Mouse (Mus musculus) CH12.LX (cell line): ENCODE measurements around the gene Pds5b. TPM values are rescaled to one million over a fixed set of nuclear protein-coding genes. Genes with fewer than 3 reads are reported as not detected.

ENCODE experiments used
- DNase-seq: peaks from one replicate; pipeline ENCODE4 v3.0.0-alpha.2; 2013; ENCODE audit errors: extremely low read depth
- H3K27ac ChIP-seq: 2 replicates; pipeline ENCODE4 v1.5.1; 2012; ENCODE audit warnings: low read depth, mild to moderate bottlenecking, control low read depth, moderate library complexity; ENCODE audit not compliant: insufficient read depth
- H3K27me3 ChIP-seq: replicated peaks from 2 replicates; pipeline ENCODE3; 2012; ENCODE audit warnings: inconsistent platforms
- H3K36me3 ChIP-seq, 2 experiments: replicated peaks in 1 of 2; 2 replicates each; pipeline versions ENCODE3 to v1.6.1; 2012; ENCODE audit warnings: inconsistent platforms in 1 of 2, low read length in 1 of 2, mild to moderate bottlenecking in 1 of 2, mixed read lengths in 1 of 2, moderate library complexity in 1 of 2; ENCODE audit not compliant: control insufficient read depth in 1 of 2, insufficient read depth in 1 of 2
- H3K4me1 ChIP-seq, 2 experiments: 2 replicates each; pipeline ENCODE4 v1.6.1; 2012; ENCODE audit warnings: inconsistent platforms in 1 of 2, moderate library complexity in 1 of 2; ENCODE audit not compliant: insufficient read depth in 2 of 2, control insufficient read depth in 1 of 2
- H3K4me2 ChIP-seq: 2 replicates; pipeline ENCODE4 v1.6.1; 2012; ENCODE audit warnings: low read depth, mild to moderate bottlenecking, control low read depth; ENCODE audit not compliant: poor library complexity, insufficient read depth, severe bottlenecking
- H3K4me3 ChIP-seq, 3 experiments: fragments of 150-350 bp in 1 of 3; sonication (generic) in 1 of 3; replicated peaks in 1 of 3; 2 replicates each; pipeline versions ENCODE3 to v1.5.1; 2011 to 2012; ENCODE audit warnings: low read depth in 2 of 3, low read length in 2 of 3, mild to moderate bottlenecking in 2 of 3, moderate library complexity in 2 of 3, control low read depth in 1 of 3, improper control_type of control experiment in 1 of 3, inconsistent platforms in 1 of 3, mixed read lengths in 1 of 3; ENCODE audit not compliant: poor library complexity in 1 of 3
- H3K79me2 ChIP-seq: replicated peaks from 2 replicates; pipeline ENCODE4 v1.6.1; 2012; ENCODE audit warnings: mild to moderate bottlenecking, moderate library complexity; ENCODE audit not compliant: control insufficient read depth, poor library complexity, insufficient read depth, severe bottlenecking; ENCODE audit errors: extremely low read depth
- H3K9ac ChIP-seq: 2 replicates; pipeline ENCODE4 v1.6.1; 2012; ENCODE audit warnings: low read depth, mild to moderate bottlenecking, control low read depth, moderate library complexity; ENCODE audit not compliant: insufficient read depth
- H3K9me3 ChIP-seq: replicated peaks from 2 replicates; pipeline ENCODE3; 2012; ENCODE audit warnings: low read length, inconsistent platforms, mixed read lengths
- CHD2 ChIP-seq: IDR thresholded peaks from 2 replicates; pipeline ENCODE4 v1.6.1; 2011; ENCODE audit warnings: low read length, improper control_type of control experiment
- CTCF ChIP-seq, 2 experiments: IDR thresholded peaks in 1 of 2; conservative IDR thresholded peaks in 1 of 2; 2 replicates each; pipeline ENCODE4 v1.5.1; 2011 to 2012; ENCODE audit warnings: low read depth in 2 of 2, low read length in 2 of 2, improper control_type of control experiment in 1 of 2, inconsistent platforms in 1 of 2, mild to moderate bottlenecking in 1 of 2, moderate library complexity in 1 of 2
- E2F4 ChIP-seq: IDR thresholded peaks from 2 replicates; pipeline ENCODE4 v1.6.1; 2011; ENCODE audit warnings: low read depth, low read length, improper control_type of control experiment; ENCODE audit not compliant: insufficient replicate concordance
- ETS1 ChIP-seq: conservative IDR thresholded peaks from 2 replicates; pipeline ENCODE4 v1.6.1; 2012; ENCODE audit warnings: low read depth, mild to moderate bottlenecking, inconsistent platforms, low read length, improper control_type of control experiment, moderate library complexity
- JUN ChIP-seq: IDR thresholded peaks from 2 replicates; pipeline ENCODE4 v1.6.1; 2011; ENCODE audit warnings: low read depth, mild to moderate bottlenecking, low read length, improper control_type of control experiment, moderate library complexity; ENCODE audit not compliant: insufficient read depth
- JUND ChIP-seq: conservative IDR thresholded peaks from 2 replicates; pipeline ENCODE4 v1.6.1; 2011; ENCODE audit warnings: low read depth, low read length, improper control_type of control experiment
- KAT2A ChIP-seq: IDR thresholded peaks from 2 replicates; pipeline ENCODE4 v1.6.1; 2012; ENCODE audit warnings: low read length, improper control_type of control experiment, inconsistent platforms; ENCODE audit not compliant: insufficient replicate concordance
- MAX ChIP-seq: IDR thresholded peaks from 2 replicates; pipeline ENCODE4 v1.6.1; 2011; ENCODE audit warnings: low read length, improper control_type of control experiment
- MXI1 ChIP-seq: IDR thresholded peaks from 2 replicates; pipeline ENCODE4 v1.6.1; 2011; ENCODE audit warnings: mild to moderate bottlenecking, low read depth, low read length, improper control_type of control experiment
- MYC ChIP-seq: IDR thresholded peaks from 2 replicates; pipeline ENCODE4 v1.6.1; 2011; ENCODE audit warnings: low read depth, mild to moderate bottlenecking, improper control_type of control experiment, low read length
- POLR2AphosphoS2 ChIP-seq: IDR thresholded peaks from 2 replicates; pipeline ENCODE4 v1.6.1; 2011; ENCODE audit warnings: low read depth, low read length, improper control_type of control experiment
- RAD21 ChIP-seq: IDR thresholded peaks from 2 replicates; pipeline ENCODE4 v1.6.1; 2011; ENCODE audit warnings: low read depth, mild to moderate bottlenecking, low read length, improper control_type of control experiment, moderate library complexity
- RCOR1 ChIP-seq: conservative IDR thresholded peaks from 2 replicates; pipeline ENCODE4 v1.6.1; 2012; ENCODE audit warnings: low read depth, mild to moderate bottlenecking, inconsistent platforms, low read length, improper control_type of control experiment
- SMC3 ChIP-seq: IDR thresholded peaks from 2 replicates; pipeline ENCODE4 v1.6.1; 2011; ENCODE audit warnings: low read depth, low read length, improper control_type of control experiment
- TBP ChIP-seq: conservative IDR thresholded peaks from 2 replicates; pipeline ENCODE4 v1.6.1; 2011; ENCODE audit warnings: low read depth, low read length, improper control_type of control experiment
- UBTF ChIP-seq: IDR thresholded peaks from 2 replicates; pipeline ENCODE4 v1.6.1; 2012; ENCODE audit warnings: low read depth, mild to moderate bottlenecking, inconsistent platforms, low read length, improper control_type of control experiment, moderate library complexity
- USF2 ChIP-seq: conservative IDR thresholded peaks from 2 replicates; pipeline ENCODE4 v1.6.1; 2011; ENCODE audit warnings: low read depth, low read length, improper control_type of control experiment
- ZKSCAN1 ChIP-seq: IDR thresholded peaks from 2 replicates; pipeline ENCODE4 v1.6.1; 2012; ENCODE audit warnings: low read depth, inconsistent platforms, low read length, improper control_type of control experiment, borderline replicate concordance
- ZMIZ1 ChIP-seq: IDR thresholded peaks from 2 replicates; pipeline ENCODE4 v1.6.1; 2012; ENCODE audit warnings: low read depth, mild to moderate bottlenecking, inconsistent platforms, low read length, improper control_type of control experiment
- dilution Hi-C: fragments of 300-500 bp; cut with MboI; formaldehyde crosslinking; loops from 2 replicates; pipeline ENCODE4 v1.14.3; 2020; ENCODE audit warnings: low sequenced_read_pairs; ENCODE audit not compliant: extremely low pct_unique_long_range_greater_than_20kb, extremely low pct_ligation_motif_present
- in situ Hi-C: fragments of 300-500 bp; cut with MboI; formaldehyde crosslinking; loops from 3 replicates; pipeline ENCODE4 v1.14.3; 2019; ENCODE audit warnings: low sequenced_read_pairs, low pct_ligation_motif_present, low pct_unique_long_range_greater_than_20kb, mixed read lengths
- polyA plus RNA-seq: library from polyadenylated mRNA; unstranded; fragments of >175 nt; gene quantifications from 2 replicates; pipeline ENCODE4 v1.2.1, GENCODE M21; 2012; ENCODE audit warnings: low read depth; ENCODE audit not compliant: insufficient read length
- total RNA-seq, 2 experiments: library from RNA; depleted of rRNA; stranded (reverse); fragments of 300-350 nt in 1 of 2; fragments of >200 nt in 1 of 2; gene quantifications; 2 replicates each; pipeline ENCODE4 v1.2.3; 2012 to 2014

The Pds5b gene
- total and polyA plus RNA-seq, 3 experiments, result 14.3 to 31.1 (median 27.4) TPM

GRCm38 (mm10) chr5:150739311-150739710 lies 65.8 kb downstream of the Pds5b start:
- TF ChIP-seq MYC, result no peak
- TF ChIP-seq CHD2, result no peak
- TF ChIP-seq UBTF, result no peak
- in situ Hi-C loops, result no loop called here
- H3K27me3 ChIP-seq, result no peaks in the 10 kb centered on the region

GRCm38 (mm10) chr5:150740597-150740996 lies 67.1 kb downstream of the Pds5b start:
- no peak overlapping the region for H3K27ac ChIP-seq
- H3K27me3 ChIP-seq, result no peaks in the 10 kb centered on the region
- no peak overlapping the region for H3K4me3 ChIP-seq
- in situ Hi-C loops, result no loop called here
- no peak overlapping the region for H3K4me2 ChIP-seq
- no peaks in the 10 kb centered on the region for H3K79me2 ChIP-seq
- H3K36me3 ChIP-seq, result peaks cover 4 to 30% of the 10 kb centered on the region in 2 experiments
- no peaks in the 10 kb centered on the region for H3K9me3 ChIP-seq
- peaks cover 0 to 2% of the 10 kb centered on the region in 2 experiments; a peak in 1 of 4 replicates for H3K4me1 ChIP-seq
- dilution Hi-C loops, result no loop called here
- TF ChIP-seq RAD21 (no peak), POLR2AphosphoS2 (no peak), CTCF (conservative IDR thresholded peaks at IDR 0.05 in 1 of 2, IDR thresholded peaks at IDR 0.05 in 1 of 2; ENCODE audit: low read depth in 2 of 2, low read length in 2 of 2) (no peak), TBP (no peak), MXI1 (no peak), SMC3 (no peak), JUN (no peak), MAX (no peak), USF2 (no peak)
- DNase-seq, result no peak
- H3K9ac ChIP-seq, result no peak overlapping the region

More at GRCm38 (mm10) chr5:150739311-150739710, 65.8 kb downstream of the Pds5b start:
- Histone ChIP-seq H3K9me3 (no peaks in the 10 kb centered on the region), H3K4me3 (no peak overlapping the region), H3K79me2 (no peaks in the 10 kb centered on the region), H3K27ac (no peak overlapping the region), H3K4me1 (peaks cover 0 to 2% of the 10 kb centered on the region in 2 experiments; a peak in 1 of 4 replicates), H3K4me2 (no peak overlapping the region), H3K9ac (no peak overlapping the region), H3K36me3 (peaks cover 4 to 31% of the 10 kb centered on the region in 2 experiments)
- dilution Hi-C loops, result no loop called here
- DNase-seq, result no peak

GRCm38 (mm10) chr5:150756623-150757022 lies 83.1 kb downstream of the Pds5b start:
- Histone ChIP-seq H3K9ac (no peak overlapping the region), H3K4me2 (no peak overlapping the region), H3K27ac (no peak overlapping the region), H3K79me2 (no peaks in the 10 kb centered on the region), H3K27me3 (no peaks in the 10 kb centered on the region), H3K9me3 (peaks cover 3% of the 10 kb centered on the region), H3K36me3 (peaks cover 16 to 47% of the 10 kb centered on the region in 2 experiments), H3K4me3 (no peak overlapping the region), H3K4me1 (no peaks in the 10 kb centered on the region)
- TF ChIP-seq USF2, result no peak
- no peak for TF ChIP-seq JUN
- no peak for TF ChIP-seq ZMIZ1
- TF ChIP-seq E2F4, result no peak
- TF ChIP-seq ZKSCAN1, result no peak
- TF ChIP-seq TBP, result no peak
- no peak for TF ChIP-seq POLR2AphosphoS2
- TF ChIP-seq ETS1, result no peak
- TF ChIP-seq JUND, result no peak
- TF ChIP-seq UBTF, result no peak
- TF ChIP-seq RCOR1, result no peak
- no peak for TF ChIP-seq KAT2A
- dilution Hi-C loops, result no loop called here
- in situ Hi-C loops, result no loop called here
- DNase-seq, result no peak
